Mouse (Mus musculus): ENCODE results near the gene Cobl.

GRCm38 (mm10) chr11:12340697-12341096 lies 124.1 kb downstream of the Cobl start:
- TF ChIP-seq POLR2A (IDR thresholded peaks at IDR 0.05; ENCODE audit: control insufficient read depth, low read depth, low read length), result no peak
- no peak for TF ChIP-seq CTCF (IDR thresholded peaks at IDR 0.05; ENCODE audit: control insufficient read depth, insufficient read depth, insufficient replicate concordance, low read depth, low read length)

Measured in testis, adult 2 months (tissue).